Mouse (Mus musculus): ENCODE data around the gene Hipk1.

Hipk1 gene

GRCm38 (mm10) chr3:103714236-103714875 lies 77.0 kb downstream of the Hipk1 start:
- DNase-seq: no peak

- DNase-seq: no peak
Observed at GRCm38 (mm10) chr3:103712196-103712595, 79.2 kb downstream of the Hipk1 start.

- no peak for DNase-seq
Observed at GRCm38 (mm10) chr3:103709470-103710040, 81.8 kb downstream of the Hipk1 start.

GRCm38 (mm10) chr3:103705426-103705825 lies 85.9 kb downstream of the Hipk1 start:
- DNase-seq: no peak

GRCm38 (mm10) chr3:103704661-103705060 lies 86.7 kb downstream of the Hipk1 start:
- DNase-seq: no peak

- no peak for DNase-seq
Observed at GRCm38 (mm10) chr3:103696388-103696925, 94.9 kb downstream of the Hipk1 start.

- no peak for DNase-seq
Observed at GRCm38 (mm10) chr3:103695556-103695955, 95.8 kb downstream of the Hipk1 start.

- DNase-seq: no peak
Observed at GRCm38 (mm10) chr3:103690506-103690905, 100.9 kb downstream of the Hipk1 start.

Measured in cerebellum, adult 8-10 months (tissue).